Mouse (Mus musculus) liver, embryonic 11.5 days (tissue): ENCODE results near the gene Chpt1. TPM values are rescaled to one million over a fixed set of nuclear protein-coding genes. Genes with fewer than 3 reads are reported as not detected.

Experiments used
- ATAC-seq: fragments of 200-750 bp; cut with Nextera tagmentation; replicated peaks from 2 replicates; pipeline ENCODE4 v1.8.0; 2017; ENCODE audit warnings: moderate number of reproducible peaks, mild to moderate bottlenecking, moderate TSS enrichment, moderate library complexity; ENCODE audit not compliant: low FRiP score
- DNase-seq: peaks from one replicate; pipeline ENCODE4 v3.0.0-alpha.2; 2017; ENCODE audit warnings: low spot score
- H3K27ac ChIP-seq: fragments of 300-500 bp; sonication (generic); 2 replicates; pipeline ENCODE4 v1.5.1; 2014; ENCODE audit warnings: mild to moderate bottlenecking, low read depth, low read length, control low read depth
- H3K27me3 ChIP-seq: fragments of 300-500 bp; sonication (generic); replicated peaks from 2 replicates; pipeline ENCODE4 v1.6.1; 2014; ENCODE audit warnings: low read length, mixed read lengths; ENCODE audit not compliant: control insufficient read depth, insufficient read depth
- H3K36me3 ChIP-seq: fragments of 300-500 bp; sonication (generic); 2 replicates; pipeline ENCODE4 v1.6.1; 2014; ENCODE audit warnings: mild to moderate bottlenecking, low read length, moderate library complexity, mixed read lengths; ENCODE audit not compliant: control insufficient read depth, insufficient read depth
- H3K4me1 ChIP-seq: fragments of 300-500 bp; sonication (generic); replicated peaks from 2 replicates; pipeline ENCODE4 v1.6.1; 2014; ENCODE audit warnings: low read length, mixed read lengths; ENCODE audit not compliant: control insufficient read depth, insufficient read depth
- H3K4me2 ChIP-seq: fragments of 300-500 bp; sonication (generic); 2 replicates; pipeline ENCODE4 v1.6.1; 2014; ENCODE audit warnings: mild to moderate bottlenecking, control low read depth, moderate library complexity
- H3K4me3 ChIP-seq: fragments of 300-500 bp; sonication (generic); 2 replicates; pipeline ENCODE4 v1.5.1; 2014; ENCODE audit warnings: low read depth, low read length, control low read depth
- H3K9ac ChIP-seq: fragments of 300-500 bp; sonication (generic); 2 replicates; pipeline ENCODE4 v1.6.1; 2014; ENCODE audit warnings: low read depth, low read length, control low read depth
- H3K9me3 ChIP-seq: fragments of 300-500 bp; sonication (generic); 2 replicates; pipeline ENCODE4 v1.6.1; 2016; ENCODE audit warnings: low read length, inconsistent platforms, mixed read lengths; ENCODE audit not compliant: control insufficient read depth
- WGBS: fragments of 180-500 bp; shearing (Covaris S2); extraction: QIAGEN DNeasy Blood & Tissue Kit; methylation state at CpG from one replicate; pipeline ENCODE4 v1.1.7; 2014; 5-methylcytosine and 5-hydroxymethylcytosine counted together
- polyA plus RNA-seq: library from polyadenylated mRNA; unstranded; fragments of >200 nt; fragmentation: Nextera tagmentation; extraction: Ambion mirVana; gene quantifications from 2 replicates; pipeline ENCODE4 v1.2.1, GENCODE M21; 2014

Gene Chpt1
- polyA plus RNA-seq, 1 experiment from 2014 or later = 12.0 TPM

- H3K9me3 ChIP-seq = no peaks in the 10 kb centered on the region
- no peak overlapping the region for H3K4me2 ChIP-seq
- H3K27me3 ChIP-seq = no peaks in the 10 kb centered on the region
- H3K27ac ChIP-seq = no peak overlapping the region
- ATAC-seq (peak; percentile 70), DNase-seq (no peak)
- WGBS = 88% methylated on average over 2 of the region's 2 CpGs
- H3K9ac ChIP-seq = no peak overlapping the region
- no peak overlapping the region for H3K4me3 ChIP-seq
- H3K36me3 ChIP-seq = peaks cover 8% of the 10 kb centered on the region; the same call in 1 of the 2 replicates
- H3K4me1 ChIP-seq = no peaks in the 10 kb centered on the region
Observed at GRCm38 (mm10) chr10:88426158-88426816, 77.6 kb downstream of the Chpt1 start.

GRCm38 (mm10) chr10:88420655-88421435 is 83.0 kb downstream of the Chpt1 start:
- H3K4me1 ChIP-seq = no peaks in the 10 kb centered on the region
- H3K4me2 ChIP-seq = no peak overlapping the region
- H3K36me3 ChIP-seq = 0 out of 2 replicates have a peak, but pooled peaks cover 3% of the 10 kb centered on the region
- H3K4me3 ChIP-seq = no peak overlapping the region
- H3K9me3 ChIP-seq = no peaks in the 10 kb centered on the region
- no peaks in the 10 kb centered on the region for H3K27me3 ChIP-seq
- DNase-seq (no peak), ATAC-seq (no peak)
- WGBS = 85% methylated on average over 19 of the region's 19 CpGs
- H3K9ac ChIP-seq = no peak overlapping the region
- no peak overlapping the region for H3K27ac ChIP-seq

GRCm38 (mm10) chr10:88420141-88420541 is 83.7 kb downstream of the Chpt1 start:
- no peak overlapping the region for H3K4me2 ChIP-seq
- H3K27me3 ChIP-seq = no peaks in the 10 kb centered on the region
- H3K36me3 ChIP-seq = 0 out of 2 replicates have a peak, but pooled peaks cover 3% of the 10 kb centered on the region
- no peaks in the 10 kb centered on the region for H3K9me3 ChIP-seq
- no peak for ATAC-seq
- 81% methylated on average over 11 of the region's 11 CpGs for WGBS
- H3K9ac ChIP-seq = no peak overlapping the region
- H3K27ac ChIP-seq = no peak overlapping the region
- H3K4me3 ChIP-seq = no peak overlapping the region
- DNase-seq = no peak
- H3K4me1 ChIP-seq = no peaks in the 10 kb centered on the region

GRCm38 (mm10) chr10:88417686-88418085 is 86.2 kb downstream of the Chpt1 start:
- no peaks in the 10 kb centered on the region for H3K4me1 ChIP-seq
- 84% methylated on average over 5 of the region's 5 CpGs for WGBS
- no peak overlapping the region for H3K9ac ChIP-seq
- no peak overlapping the region for H3K4me3 ChIP-seq
- no peaks in the 10 kb centered on the region for H3K27me3 ChIP-seq
- H3K9me3 ChIP-seq = no peaks in the 10 kb centered on the region
- DNase-seq (no peak), ATAC-seq (no peak)
- H3K36me3 ChIP-seq = no peaks in the 10 kb centered on the region; the same call in 1 of the 2 replicates
- no peak overlapping the region for H3K4me2 ChIP-seq
- no peak overlapping the region for H3K27ac ChIP-seq

GRCm38 (mm10) chr10:88412290-88412995 is 91.4 kb downstream of the Chpt1 start:
- H3K9ac ChIP-seq = no peak overlapping the region
- H3K27me3 ChIP-seq = no peaks in the 10 kb centered on the region
- DNase-seq (no peak), ATAC-seq (no peak)
- H3K4me1 ChIP-seq = no peaks in the 10 kb centered on the region
- no peaks in the 10 kb centered on the region; the same call in 1 of the 2 replicates for H3K36me3 ChIP-seq
- no peak overlapping the region for H3K4me3 ChIP-seq
- WGBS = 82% methylated on average over 17 of the region's 17 CpGs
- no peak overlapping the region for H3K27ac ChIP-seq
- H3K4me2 ChIP-seq = no peak overlapping the region
- H3K9me3 ChIP-seq = no peaks in the 10 kb centered on the region

- Histone ChIP-seq H3K4me1 (no peaks in the 10 kb centered on the region), H3K4me2 (no peak overlapping the region), H3K9me3 (no peaks in the 10 kb centered on the region), H3K4me3 (no peak overlapping the region), H3K27me3 (no peaks in the 10 kb centered on the region), H3K9ac (no peak overlapping the region), H3K36me3 (no peaks in the 10 kb centered on the region; the same call in 1 of the 2 replicates), H3K27ac (no peak overlapping the region)
- no peak for ATAC-seq
- no peak for DNase-seq
- 60% methylated on average over 2 of the region's 2 CpGs for WGBS
Observed at GRCm38 (mm10) chr10:88409751-88410150, 94.1 kb downstream of the Chpt1 start.

GRCm38 (mm10) chr10:88407875-88408631 is 95.8 kb downstream of the Chpt1 start:
- Histone ChIP-seq H3K36me3 (no peaks in the 10 kb centered on the region), H3K4me2 (no peak overlapping the region), H3K4me3 (no peak overlapping the region), H3K9ac (no peak overlapping the region), H3K9me3 (no peaks in the 10 kb centered on the region), H3K4me1 (no peaks in the 10 kb centered on the region), H3K27ac (no peak overlapping the region), H3K27me3 (no peaks in the 10 kb centered on the region)
- DNase-seq = no peak
- WGBS = 89% methylated on average over 12 of the region's 12 CpGs
- ATAC-seq = no peak

- WGBS = 85% methylated on average over 7 of the region's 7 CpGs
- DNase-seq (no peak), ATAC-seq (no peak)
- Histone ChIP-seq H3K4me3 (no peak overlapping the region), H3K27ac (no peak overlapping the region), H3K36me3 (no peaks in the 10 kb centered on the region), H3K9ac (no peak overlapping the region), H3K9me3 (no peaks in the 10 kb centered on the region), H3K27me3 (no peaks in the 10 kb centered on the region), H3K4me1 (no peaks in the 10 kb centered on the region), H3K4me2 (no peak overlapping the region)
Observed at GRCm38 (mm10) chr10:88405812-88406211, 98.1 kb downstream of the Chpt1 start.
